Mouse (Mus musculus): ENCODE measurements at regions not wholly inside any gene's neighbourhood (a gene's known extent, or its start where the extent isn't known, plus 50 kb on each side); places are given as distances from the start of the nearest gene placed in this dataset.

GRCm38 (mm10) chr4:103508435-103508834, 110.7 kb upstream of the Dab1 start:
- no peak for TF ChIP-seq CTCF (IDR thresholded peaks at IDR 0.05; ENCODE audit: low read depth, low read length)
- TF ChIP-seq POLR2A (IDR thresholded peaks at IDR 0.05; ENCODE audit: extremely low read depth, insufficient read depth, low read length) = no peak
